Mouse (Mus musculus) lung, adult 2 months (tissue): ENCODE measurements at regions not wholly inside any gene's neighbourhood (a gene's known extent, or its start where the extent isn't known, plus 50 kb on each side); places are given as distances from the start of the nearest gene placed in this dataset.

ENCODE experiments used
- CTCF ChIP-seq: fragments of 200-500 bp; IDR thresholded peaks from 2 replicates; pipeline ENCODE4 v1.5.1; 2011; ENCODE audit warnings: mild to moderate bottlenecking, low read length, control low read depth; ENCODE audit not compliant: insufficient read depth
- POLR2A ChIP-seq: fragments of 200-500 bp; IDR thresholded peaks from 2 replicates; pipeline ENCODE4 v1.6.1; 2011; ENCODE audit warnings: low read depth, mild to moderate bottlenecking, control low read depth, low read length, borderline replicate concordance; ENCODE audit errors: extremely low read depth

DNA sequence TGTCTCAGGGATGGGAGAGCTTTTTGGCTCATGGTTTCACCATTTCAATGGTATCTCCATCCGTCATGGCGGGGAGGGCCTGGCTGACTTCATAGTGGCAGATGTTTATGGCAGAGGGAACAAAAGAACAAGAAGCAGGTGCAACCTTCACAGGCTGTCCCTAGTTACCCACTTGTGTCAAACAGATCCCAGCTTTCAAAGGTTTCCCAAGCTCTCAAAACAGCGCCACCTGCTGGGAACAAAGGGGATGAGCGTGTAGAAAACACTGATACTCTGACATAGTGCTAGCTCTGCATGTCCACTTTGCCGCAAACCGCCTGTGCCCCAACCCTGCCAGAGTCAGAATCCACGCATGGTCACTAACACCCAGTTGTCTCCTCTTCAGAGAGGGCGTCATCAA is 69.5 kb downstream of the Cryba4 start:
- TF ChIP-seq CTCF (peak; percentile 9; the same call in 1 of the 2 replicates), POLR2A (no peak)
